In genomic region chr4:131440845-131441244, GRCm38 (mm10) we compare ENCODE assay signal across 19 mouse cellular contexts.
"Had no signal": no experiment of that assay in that cellular context is flagged by ENCODE, and none has a peak within 500 bp of the region (broad histone marks: within the 10 kb centered on the region; RNA-seq: fewer than 3 reads in every experiment).

No protein-coding gene starts in this region.

- H3K4me3 ChIP-seq: midbrain, embryonic 10.5 days; midbrain, embryonic 12.5 days; myocyte; neural tube, embryonic 13.5 days; neural tube, embryonic 15.5 days; stomach, embryonic 15.5 days had no signal

- H3K27ac ChIP-seq: midbrain, embryonic 10.5 days; midbrain, embryonic 12.5 days; neural tube, embryonic 13.5 days; neural tube, embryonic 15.5 days; stomach, embryonic 15.5 days; stomach, postnatal 0 days had no signal

- DNase-seq: lung, adult 18-20 months; lung, embryonic 14.5 days; lung, postnatal 10 days; lung, postnatal 4 days; midbrain, embryonic 14.5 days; retina, postnatal 1 day; right cerebral cortex, adult 18-20 months; right cerebral cortex, postnatal 25 days; right cerebral cortex, postnatal 4 days; thymus, postnatal 14 days; thymus, postnatal 36 days had no signal

- ATAC-seq: midbrain, embryonic 16.5 days had no signal

- H3K4me1 ChIP-seq: stomach, embryonic 15.5 days had no signal

- H3K9me3 ChIP-seq: midbrain, embryonic 10.5 days; midbrain, embryonic 12.5 days; neural tube, embryonic 13.5 days; neural tube, embryonic 15.5 days; stomach, embryonic 15.5 days had no signal

- H3K27me3 ChIP-seq: midbrain, embryonic 12.5 days; neural tube, embryonic 13.5 days; neural tube, embryonic 15.5 days; stomach, embryonic 15.5 days had no signal

- H3K9ac ChIP-seq: lung, embryonic 14.5 days; midbrain, embryonic 12.5 days; neural tube, embryonic 13.5 days; neural tube, embryonic 15.5 days; stomach, embryonic 15.5 days had no signal

- H3K36me3 ChIP-seq: midbrain, embryonic 10.5 days; midbrain, embryonic 12.5 days; neural tube, embryonic 13.5 days; neural tube, embryonic 15.5 days; stomach, embryonic 15.5 days had no signal

- H3K4me2 ChIP-seq: lung, embryonic 14.5 days; midbrain, embryonic 12.5 days; neural tube, embryonic 13.5 days; neural tube, embryonic 15.5 days; stomach, embryonic 15.5 days had no signal
